Mouse (Mus musculus) brain, embryonic 14.5 days (tissue): ENCODE results near the gene Vwf.

Source experiments
- CTCF ChIP-seq: fragments of 200-500 bp; IDR thresholded peaks from 2 replicates; pipeline ENCODE4 v1.5.1; 2012; ENCODE audit warnings: inconsistent platforms, mild to moderate bottlenecking, moderate library complexity, borderline replicate concordance; ENCODE audit not compliant: insufficient read depth, insufficient read length; ENCODE audit errors: extremely low read depth
- POLR2A ChIP-seq: fragments of 200-500 bp; IDR thresholded peaks from 2 replicates; pipeline ENCODE4 v1.6.1; 2012; ENCODE audit warnings: mild to moderate bottlenecking, inconsistent platforms, borderline replicate concordance; ENCODE audit not compliant: poor library complexity, insufficient read depth, insufficient read length, severe bottlenecking; ENCODE audit errors: extremely low read depth

DNA sequence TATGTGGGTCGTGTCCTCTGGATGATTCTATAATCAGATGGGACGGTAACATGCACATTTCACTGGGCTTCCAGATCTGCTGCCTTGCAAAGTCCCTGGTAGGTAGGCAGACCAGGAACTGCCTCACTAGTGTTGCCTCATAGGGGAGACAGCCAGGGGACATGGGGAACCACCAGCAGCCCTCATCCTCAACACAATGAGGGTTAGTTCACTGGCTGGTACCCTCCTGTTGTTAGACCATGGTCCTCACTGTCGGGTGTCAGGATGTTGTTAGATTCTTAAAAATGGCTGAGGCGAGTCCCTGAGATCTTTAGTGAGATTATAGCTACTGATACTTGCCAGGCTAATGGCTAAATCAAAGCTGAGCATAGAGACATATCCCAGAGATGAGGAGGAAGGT lies 54.6 kb downstream of the Vwf start:
- TF ChIP-seq CTCF (no peak), POLR2A (no peak)
